Mouse (Mus musculus) ES-E14 (cell line): Measurements from ENCODE around the gene Rasip1. TPM values are rescaled to one million over a fixed set of nuclear protein-coding genes. Genes with fewer than 3 reads are reported as not detected.

ENCODE experiments used
- DNase-seq: peaks from one replicate; pipeline ENCODE4 v3.0.0-alpha.2; 2013; ENCODE audit warnings: low read depth, low spot score
- H3K27ac ChIP-seq: 2 replicates; pipeline ENCODE4 v1.5.1; 2012; ENCODE audit warnings: low read depth, mild to moderate bottlenecking, low read length, moderate library complexity, mixed read lengths; ENCODE audit not compliant: poor library complexity, insufficient read depth, severe bottlenecking
- H3K36me3 ChIP-seq: 2 replicates; pipeline ENCODE4 v1.6.1; 2012; ENCODE audit warnings: mild to moderate bottlenecking, low read length, moderate library complexity, mixed read lengths; ENCODE audit not compliant: control insufficient read depth, poor library complexity, insufficient read depth, severe bottlenecking
- H3K4me1 ChIP-seq, 2 experiments: fragments of 150-350 bp in 1 of 2; sonication (generic) in 1 of 2; 2 replicates each; pipeline ENCODE4 v1.6.1; 2012; ENCODE audit warnings: low read length in 2 of 2, mild to moderate bottlenecking in 1 of 2, mixed read lengths in 1 of 2; ENCODE audit not compliant: control insufficient read depth in 2 of 2, insufficient read depth in 2 of 2, poor library complexity in 1 of 2
- H3K4me3 ChIP-seq, 2 experiments: fragments of 150-350 bp in 1 of 2; sonication (generic) in 1 of 2; 2 replicates each; pipeline ENCODE4 v1.5.1; 2012; ENCODE audit warnings: low read length in 2 of 2, low read depth in 1 of 2, mild to moderate bottlenecking in 1 of 2, mixed read lengths in 1 of 2; ENCODE audit not compliant: insufficient read depth in 1 of 2, poor library complexity in 1 of 2, severe bottlenecking in 1 of 2
- H3K9ac ChIP-seq: 2 replicates; pipeline ENCODE4 v1.6.1; 2012; ENCODE audit warnings: low read depth, mild to moderate bottlenecking, low read length, mixed read lengths; ENCODE audit not compliant: poor library complexity, insufficient read depth, severe bottlenecking
- H3K9me3 ChIP-seq: fragments of 150-350 bp; sonication (generic); 2 replicates; pipeline ENCODE4 v1.6.1; 2012; ENCODE audit warnings: low read depth, mild to moderate bottlenecking, low read length; ENCODE audit not compliant: control insufficient read depth, insufficient read depth
- CHD2 ChIP-seq: IDR thresholded peaks from 2 replicates; pipeline ENCODE4 v1.6.1; 2014; ENCODE audit warnings: mild to moderate bottlenecking, low read depth, low read length, inconsistent platforms
- HCFC1 ChIP-seq: IDR thresholded peaks from 2 replicates; pipeline ENCODE4 v1.6.1; 2012; ENCODE audit warnings: low read length, inconsistent platforms, borderline replicate concordance; ENCODE audit not compliant: insufficient read depth
- MAFK ChIP-seq: IDR thresholded peaks from 2 replicates; pipeline ENCODE4 v1.6.1; 2014; ENCODE audit warnings: mild to moderate bottlenecking, low read depth, low read length, inconsistent platforms; ENCODE audit not compliant: insufficient read depth
- ZC3H11A ChIP-seq: IDR thresholded peaks from 2 replicates; pipeline ENCODE4 v1.6.1; 2012; ENCODE audit warnings: low read depth, mild to moderate bottlenecking, inconsistent platforms, low read length, borderline replicate concordance
- ZNF384 ChIP-seq: IDR thresholded peaks from 2 replicates; pipeline ENCODE4 v1.6.1; 2012; ENCODE audit warnings: low read depth, low read length, inconsistent platforms
- in situ Hi-C, 2 experiments: fragments of 600-800 bp; cut with MboI; formaldehyde crosslinking; loops; one replicate each; pipeline ENCODE4 v1.15.1; 2025; ENCODE audit warnings: low sequenced_read_pairs in 2 of 2, inconsistent platforms in 1 of 2; ENCODE audit not compliant: unreplicated experiment in 2 of 2
- total RNA-seq: library from RNA; depleted of rRNA; stranded (reverse); fragments of 300-350 nt; gene quantifications from 2 replicates; pipeline ENCODE4 v1.2.3, GENCODE M21; 2012

Gene Rasip1
- total RNA-seq, 1 experiment = 5.3 TPM

DNA sequence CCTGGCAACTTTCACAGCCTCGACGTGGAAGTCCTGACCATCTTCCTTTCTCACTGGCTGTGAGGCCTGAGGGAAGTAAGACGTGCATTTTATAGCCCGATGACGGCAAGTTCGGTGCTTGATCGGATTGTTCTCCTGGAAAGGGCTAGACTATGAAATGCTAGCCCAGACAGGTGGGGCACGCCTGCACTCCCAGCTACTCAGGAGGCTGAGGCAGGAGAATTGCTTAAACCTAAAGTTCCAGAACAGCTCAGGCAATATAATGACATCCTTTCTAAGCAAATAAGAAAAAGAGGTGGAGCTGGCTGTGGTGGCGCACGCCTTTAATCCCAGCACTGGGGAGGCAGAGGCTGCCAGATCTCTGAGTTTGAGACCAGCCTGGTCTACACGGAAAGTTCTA is 3.8 kb upstream of the Rasip1 start:
- Histone ChIP-seq H3K9ac (no peak overlapping the region; the same call in 1 of the 2 replicates), H3K4me1 (peaks cover 0 to 13% of the 10 kb centered on the region in 2 experiments; a peak in 1 of 4 replicates), H3K4me3 (no peak overlapping the region), H3K9me3 (no peaks in the 10 kb centered on the region), H3K36me3 (peaks cover 2% of the 10 kb centered on the region; the same call in 1 of the 2 replicates), H3K27ac (no peak overlapping the region)
- in situ Hi-C loops = no loop called here
- DNase-seq = no peak
- TF ChIP-seq ZNF384 = no peak
- no peak for TF ChIP-seq HCFC1
- no peak for TF ChIP-seq CHD2
- TF ChIP-seq ZC3H11A = no peak

DNA sequence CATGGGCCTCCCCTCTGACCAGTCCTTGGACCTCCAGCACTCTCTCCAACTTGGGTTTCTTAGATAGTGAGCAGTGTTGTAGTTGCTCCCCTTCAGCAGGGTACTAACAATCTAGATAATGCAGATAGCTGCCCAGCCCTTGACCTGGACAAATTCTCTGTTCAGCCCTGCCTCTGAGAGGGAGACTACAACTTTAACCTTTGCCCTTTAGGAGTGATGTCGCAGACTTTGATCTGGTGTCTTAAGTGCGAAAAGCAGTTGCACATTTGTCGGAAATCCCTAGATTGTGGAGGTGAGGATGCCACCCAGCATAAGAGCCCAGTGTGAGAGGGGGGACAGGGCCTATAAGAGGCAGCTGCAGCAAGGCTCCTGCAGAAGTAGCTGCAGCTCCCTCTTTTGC is 2.6 kb upstream of the Rasip1 start:
- no peak for DNase-seq
- Histone ChIP-seq H3K9me3 (no peaks in the 10 kb centered on the region), H3K36me3 (no peaks in the 10 kb centered on the region), H3K4me3 (no peak overlapping the region), H3K27ac (no peak overlapping the region), H3K9ac (no peak overlapping the region), H3K4me1 (peaks cover 0 to 11% of the 10 kb centered on the region in 2 experiments; a peak in 1 of 4 replicates)
- TF ChIP-seq ZNF384 (no peak), CHD2 (no peak), MAFK (no peak), ZC3H11A (no peak)
- in situ Hi-C loops = no loop called here

DNA sequence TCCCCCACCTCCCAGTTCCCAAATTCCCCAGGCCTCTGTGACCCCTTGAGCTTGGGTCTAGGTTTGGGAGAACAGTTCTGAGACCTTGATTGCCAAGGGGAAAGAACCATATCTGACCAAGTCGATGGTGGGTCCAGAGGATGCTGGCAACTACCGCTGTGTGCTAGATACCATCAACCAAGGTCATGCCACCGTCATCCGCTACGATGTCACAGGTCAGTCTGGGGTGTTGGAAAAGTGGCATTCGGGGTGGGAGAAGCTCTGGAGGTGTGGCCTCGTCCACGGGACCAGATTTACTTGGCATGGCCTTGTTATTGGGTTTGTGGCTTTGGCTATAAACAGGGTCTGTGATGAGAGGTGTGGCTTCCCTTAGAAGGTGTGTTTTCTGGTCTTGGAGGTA is 1.8 kb upstream of the Rasip1 start:
- DNase-seq = no peak
- H3K4me1 ChIP-seq = peaks cover 0 to 13% of the 10 kb centered on the region in 2 experiments; a peak in 1 of 4 replicates
- in situ Hi-C loops = no loop called here
- H3K36me3 ChIP-seq = no peaks in the 10 kb centered on the region
- TF ChIP-seq ZNF384 (no peak), ZC3H11A (no peak), MAFK (no peak), HCFC1 (no peak), CHD2 (no peak)
- H3K9me3 ChIP-seq = no peaks in the 10 kb centered on the region
- no peak overlapping the region for H3K4me3 ChIP-seq
- no peak overlapping the region for H3K27ac ChIP-seq
- no peak overlapping the region for H3K9ac ChIP-seq

DNA sequence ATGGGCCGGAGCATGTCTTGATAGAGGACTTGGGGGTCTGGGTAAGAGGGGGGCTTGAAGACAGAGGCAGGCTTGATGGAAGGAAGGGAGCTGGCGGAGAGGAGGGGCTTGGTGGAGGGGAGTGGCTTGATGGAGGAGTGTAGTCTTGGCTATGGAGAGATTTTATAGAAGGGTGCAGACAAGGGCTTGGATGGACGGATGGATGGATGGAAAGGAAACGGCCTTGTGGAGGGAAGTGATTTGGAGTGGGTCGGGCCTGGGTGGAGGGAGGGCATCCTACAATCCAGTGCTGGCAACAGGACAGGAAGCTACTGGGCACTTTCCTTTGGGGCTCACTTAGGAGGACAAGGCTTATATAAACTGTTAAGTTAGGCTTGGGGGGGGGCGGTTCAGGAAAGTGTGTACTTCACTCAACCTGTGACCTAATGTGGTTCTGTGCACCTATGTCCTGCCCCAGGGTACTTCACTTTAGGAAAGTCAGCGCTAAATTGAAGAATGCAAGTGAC is 664 bp upstream of the Rasip1 start:
- no peak overlapping the region for H3K9ac ChIP-seq
- in situ Hi-C loops = no loop called here
- no peak for TF ChIP-seq HCFC1
- no peak for TF ChIP-seq ZNF384
- TF ChIP-seq CHD2 = no peak

More for the DNA sequence above, 664 bp upstream of the Rasip1 start:
- Histone ChIP-seq H3K36me3 (no peaks in the 10 kb centered on the region), H3K4me3 (no peak overlapping the region), H3K9me3 (no peaks in the 10 kb centered on the region), H3K27ac (no peak overlapping the region), H3K4me1 (peaks cover 0 to 11% of the 10 kb centered on the region in 2 experiments; a peak in 1 of 4 replicates)
- DNase-seq = no peak
